Mouse (Mus musculus) limb, embryonic 13.5 days (tissue): ENCODE data around the gene Gm20388. TPM values are rescaled to one million over a fixed set of nuclear protein-coding genes. Genes with fewer than 3 reads are reported as not detected.

Experiments used
- ATAC-seq: fragments of 200-750 bp; cut with Nextera tagmentation; 2 replicates; pipeline ENCODE4 v1.8.0; 2017; ENCODE audit warnings: low read depth, moderate number of reproducible peaks, moderate TSS enrichment; ENCODE audit not compliant: low FRiP score
- H3K27ac ChIP-seq: fragments of 300-500 bp; sonication (generic); 2 replicates; pipeline ENCODE4 v1.5.1; 2015; ENCODE audit warnings: inconsistent platforms, mild to moderate bottlenecking, moderate library complexity
- H3K27me3 ChIP-seq: fragments of 300-500 bp; sonication (generic); 2 replicates; pipeline ENCODE4 v1.6.1; 2015; ENCODE audit warnings: mild to moderate bottlenecking, inconsistent platforms
- H3K36me3 ChIP-seq: fragments of 300-500 bp; sonication (generic); 2 replicates; pipeline ENCODE4 v1.6.1; 2015; ENCODE audit warnings: inconsistent platforms, mild to moderate bottlenecking, moderate library complexity
- H3K4me1 ChIP-seq: fragments of 300-500 bp; sonication (generic); 2 replicates; pipeline ENCODE4 v1.6.1; 2015; ENCODE audit warnings: inconsistent platforms
- H3K4me2 ChIP-seq: fragments of 300-500 bp; sonication (generic); replicated peaks from 2 replicates; pipeline ENCODE4 v1.6.1; 2015; ENCODE audit warnings: inconsistent platforms, mild to moderate bottlenecking, moderate library complexity
- H3K4me3 ChIP-seq: fragments of 300-500 bp; sonication (generic); 2 replicates; pipeline ENCODE4 v1.5.1; 2015; ENCODE audit warnings: moderate library complexity, mild to moderate bottlenecking, inconsistent platforms
- H3K9ac ChIP-seq: fragments of 300-500 bp; sonication (generic); 2 replicates; pipeline ENCODE4 v1.6.1; 2015; ENCODE audit warnings: mild to moderate bottlenecking, inconsistent platforms
- H3K9me3 ChIP-seq: fragments of 300-500 bp; sonication (generic); 2 replicates; pipeline ENCODE4 v1.6.1; 2016; ENCODE audit warnings: inconsistent platforms
- WGBS: fragments of 180-500 bp; shearing (Covaris S2); methylation state at CpG from one replicate; pipeline ENCODE4 v1.1.7; 2015; 5-methylcytosine and 5-hydroxymethylcytosine counted together
- polyA plus RNA-seq: library from polyadenylated mRNA; unstranded; fragments of >200 nt; fragmentation: Nextera tagmentation; extraction: Ambion mirVana; gene quantifications from 2 replicates; pipeline ENCODE4 v1.2.1, GENCODE M21; 2015

Gene Gm20388
- polyA plus RNA-seq, 1 experiment from 2014 or later: 7.1 TPM

- peaks cover 23% of the 10 kb centered on the region for H3K27me3 ChIP-seq
- no peaks in the 10 kb centered on the region for H3K9me3 ChIP-seq
- peak overlapping the region; percentile 44 for H3K4me2 ChIP-seq
- 10% methylated on average over 17 of the region's 17 CpGs for WGBS
- peak overlapping the region; percentile 43; the same call in 1 of the 2 replicates for H3K9ac ChIP-seq
- no peaks in the 10 kb centered on the region for H3K36me3 ChIP-seq
- no peak overlapping the region for H3K27ac ChIP-seq
- H3K4me3 ChIP-seq: 0 out of 2 replicates have a peak overlapping the region, but pooled peaks have one; percentile 10
- no peak for ATAC-seq
- peaks cover 41% of the 10 kb centered on the region for H3K4me1 ChIP-seq
Measured at GRCm38 (mm10) chr8:120449608-120450031, 539.0 kb downstream of the Gm20388 start.

DNA sequence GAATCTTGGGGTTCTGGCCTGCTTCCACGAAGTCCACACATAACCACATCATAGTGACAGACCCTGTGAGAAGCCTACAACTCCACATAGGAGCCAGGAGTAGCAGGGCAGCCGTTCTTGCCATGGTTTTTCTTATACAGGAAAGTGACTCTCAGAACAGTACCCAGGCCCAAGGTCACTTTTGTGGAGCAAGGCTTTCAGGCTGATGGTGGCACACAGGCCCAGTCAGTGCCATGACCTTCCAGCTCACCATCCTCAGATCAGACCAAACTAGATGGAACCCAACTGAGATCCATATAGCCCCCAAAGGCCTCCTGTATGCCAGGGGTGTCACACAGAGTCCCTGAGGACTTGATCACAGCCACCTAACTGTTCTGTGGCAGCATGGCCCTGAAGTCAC is 541.5 kb downstream of the Gm20388 start:
- Histone ChIP-seq H3K4me2 (no peak overlapping the region), H3K27me3 (peaks cover 23% of the 10 kb centered on the region), H3K27ac (no peak overlapping the region), H3K4me3 (no peak overlapping the region), H3K4me1 (peaks cover 62% of the 10 kb centered on the region), H3K9ac (no peak overlapping the region), H3K36me3 (no peaks in the 10 kb centered on the region), H3K9me3 (no peaks in the 10 kb centered on the region)
- 86% methylated on average over 2 of the region's 2 CpGs for whole genome bisulfite sequencing
- no peak for ATAC-seq

DNA sequence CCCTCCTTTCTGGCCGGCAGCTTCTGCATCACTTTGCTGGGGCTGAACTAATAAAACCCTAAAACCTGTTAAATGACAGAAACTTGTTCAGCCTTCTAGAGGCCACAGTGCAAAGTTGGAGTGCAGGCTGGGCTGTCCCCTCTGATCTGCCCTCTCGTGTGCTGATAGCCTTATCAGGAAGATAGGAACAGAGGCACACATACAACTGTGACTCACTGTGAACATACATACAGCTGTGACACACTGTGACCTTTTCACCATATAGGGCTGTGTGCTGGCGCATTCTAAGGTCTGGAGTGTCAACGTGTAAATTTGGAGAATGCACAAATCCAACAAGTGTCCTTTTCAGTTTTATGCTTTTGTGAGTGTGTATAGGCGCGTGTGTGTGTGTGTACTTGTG is 543.8 kb downstream of the Gm20388 start:
- H3K9ac ChIP-seq: no peak overlapping the region
- no peaks in the 10 kb centered on the region for H3K9me3 ChIP-seq
- H3K27ac ChIP-seq: no peak overlapping the region
- H3K4me2 ChIP-seq: no peak overlapping the region
- H3K4me3 ChIP-seq: no peak overlapping the region
- ATAC-seq: no peak
- WGBS: 68% methylated on average over 6 of the region's 6 CpGs
- H3K27me3 ChIP-seq: peaks cover 20% of the 10 kb centered on the region
- H3K4me1 ChIP-seq: peaks cover 64% of the 10 kb centered on the region
- H3K36me3 ChIP-seq: no peaks in the 10 kb centered on the region

DNA sequence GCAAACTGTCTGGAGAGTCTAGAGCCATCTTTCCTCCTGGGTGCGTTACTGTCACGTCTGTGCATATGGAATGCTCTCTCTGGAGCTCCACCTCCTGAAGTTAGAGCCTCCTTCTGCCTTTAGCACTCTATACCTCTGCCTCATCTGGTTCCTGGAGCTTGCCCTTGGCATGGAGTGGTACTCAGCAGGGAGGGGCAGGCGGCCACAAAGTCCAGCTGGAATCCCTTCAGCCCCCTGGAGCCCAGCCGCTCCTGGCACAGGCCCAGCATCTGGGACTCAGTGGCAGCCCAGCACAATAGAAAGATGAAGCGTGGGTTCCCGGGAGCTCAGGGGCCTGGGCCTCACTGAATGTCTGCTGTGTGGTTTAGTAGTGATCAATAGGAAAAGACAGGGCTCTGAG is 549.7 kb downstream of the Gm20388 start:
- H3K9me3 ChIP-seq: no peaks in the 10 kb centered on the region

DNA sequence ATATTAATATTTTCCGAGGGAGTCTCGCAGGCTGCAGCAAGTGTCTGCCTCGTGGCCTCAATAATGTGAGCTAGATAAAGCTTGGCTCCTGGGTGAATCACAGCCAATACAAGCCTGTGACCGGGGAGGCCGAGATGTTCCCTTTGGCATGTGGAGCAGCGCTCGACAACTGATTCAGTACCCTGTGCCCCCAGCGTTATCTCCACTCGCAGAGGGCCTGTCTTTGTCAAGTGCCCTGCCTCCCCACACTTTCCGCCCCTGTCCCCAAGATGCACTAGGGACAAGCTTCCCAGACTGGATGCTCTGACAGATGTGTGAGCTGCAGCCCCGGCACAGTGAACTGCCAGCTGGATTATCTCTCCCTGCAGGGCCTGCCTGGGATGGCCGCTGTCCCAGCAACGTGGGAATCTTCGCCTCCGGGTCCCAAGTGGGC is 551.5 kb downstream of the Gm20388 start:
- no peak overlapping the region for H3K9ac ChIP-seq
- ATAC-seq: no peak
- 60% methylated on average over 15 of the region's 15 CpGs for WGBS
- no peak overlapping the region for H3K4me3 ChIP-seq
- no peaks in the 10 kb centered on the region for H3K9me3 ChIP-seq
- H3K27ac ChIP-seq: no peak overlapping the region
- H3K4me2 ChIP-seq: no peak overlapping the region
- H3K4me1 ChIP-seq: peaks cover 71% of the 10 kb centered on the region
- peaks cover 19% of the 10 kb centered on the region for H3K27me3 ChIP-seq
- H3K36me3 ChIP-seq: no peaks in the 10 kb centered on the region

More for the DNA sequence above, 549.7 kb downstream of the Gm20388 start:
- Histone ChIP-seq H3K4me1 (peaks cover 70% of the 10 kb centered on the region), H3K4me2 (no peak overlapping the region), H3K9ac (no peak overlapping the region), H3K27me3 (peaks cover 10% of the 10 kb centered on the region; the same call in 1 of the 2 replicates), H3K27ac (no peak overlapping the region), H3K36me3 (no peaks in the 10 kb centered on the region), H3K4me3 (no peak overlapping the region)
- no peak for ATAC-seq
- WGBS: 52% methylated on average over 6 of the region's 6 CpGs

DNA sequence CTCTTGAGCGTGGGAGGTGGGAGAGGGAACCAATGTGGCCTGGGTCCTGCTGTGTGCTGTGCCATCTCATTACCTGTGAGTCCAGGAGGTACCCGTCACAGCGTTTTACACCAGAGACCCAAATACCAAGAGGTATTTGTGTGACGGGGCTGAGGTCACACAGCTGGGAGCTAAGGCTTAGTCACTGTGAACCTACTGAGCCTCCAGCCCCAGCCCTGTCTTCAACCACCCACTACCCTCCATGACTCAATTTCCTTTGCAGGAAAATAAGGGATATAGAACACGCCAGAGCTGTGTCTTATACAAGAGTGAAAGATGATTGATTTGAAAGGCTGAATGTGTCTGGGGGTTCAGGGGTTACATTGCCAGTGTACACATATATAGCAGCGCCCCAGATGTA is 552.0 kb downstream of the Gm20388 start:
- Histone ChIP-seq H3K9me3 (no peaks in the 10 kb centered on the region), H3K4me1 (peaks cover 72% of the 10 kb centered on the region)
- no peak for ATAC-seq

DNA sequence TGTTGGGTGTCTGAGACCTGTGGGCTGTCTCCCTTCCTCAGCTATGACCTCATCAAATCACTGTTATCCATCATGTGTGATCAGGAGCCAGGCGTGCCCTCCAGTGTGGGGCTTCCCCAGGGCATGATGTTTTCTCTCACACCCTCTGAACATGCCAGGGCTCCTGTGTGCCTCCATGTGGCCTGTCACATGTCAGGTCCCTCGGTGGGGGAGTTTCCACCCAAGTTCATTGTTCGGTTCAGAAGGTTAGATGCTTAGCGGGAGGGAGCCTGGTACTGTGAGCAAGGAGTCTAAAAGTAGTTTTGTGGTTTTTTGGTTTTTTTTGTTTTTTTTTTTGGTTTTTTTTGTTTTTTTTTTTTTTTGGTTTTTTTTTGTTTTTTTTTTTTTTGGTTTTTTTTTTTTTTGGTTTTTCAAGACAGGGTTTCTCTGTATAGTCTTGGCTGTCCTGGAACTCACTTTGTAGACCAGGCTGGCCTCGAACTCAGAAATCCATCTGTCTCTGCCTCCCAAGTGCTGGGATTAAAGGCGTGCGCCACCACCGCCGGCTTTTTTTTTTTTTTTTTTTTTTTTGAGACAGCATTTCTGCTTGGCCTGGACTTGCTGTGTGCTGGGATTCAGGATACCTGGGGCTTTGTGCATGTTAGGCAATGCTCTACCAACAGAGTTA is 553.4 kb downstream of the Gm20388 start:
- H3K27ac ChIP-seq: no peak overlapping the region
- WGBS: 93% methylated on average over 9 of the region's 9 CpGs
- H3K27me3 ChIP-seq: peaks cover 32% of the 10 kb centered on the region
- H3K4me1 ChIP-seq: peaks cover 59% of the 10 kb centered on the region
- no peak overlapping the region for H3K4me2 ChIP-seq
- no peaks in the 10 kb centered on the region for H3K36me3 ChIP-seq
- no peak overlapping the region for H3K9ac ChIP-seq
- ATAC-seq: no peak
- H3K4me3 ChIP-seq: no peak overlapping the region
- no peaks in the 10 kb centered on the region for H3K9me3 ChIP-seq

More for the DNA sequence above, 552.0 kb downstream of the Gm20388 start:
- Histone ChIP-seq H3K36me3 (no peaks in the 10 kb centered on the region), H3K27ac (no peak overlapping the region), H3K4me3 (no peak overlapping the region), H3K4me2 (no peak overlapping the region), H3K9ac (no peak overlapping the region), H3K27me3 (peaks cover 24% of the 10 kb centered on the region)
- 75% methylated on average over 6 of the region's 6 CpGs for WGBS

GRCm38 (mm10) chr8:120464585-120464937 is 553.9 kb downstream of the Gm20388 start:
- no peak for ATAC-seq
- WGBS: 65% methylated on average over 4 of the region's 4 CpGs
- Histone ChIP-seq H3K36me3 (no peaks in the 10 kb centered on the region), H3K4me3 (no peak overlapping the region), H3K27me3 (peaks cover 31% of the 10 kb centered on the region), H3K27ac (no peak overlapping the region), H3K4me1 (peaks cover 54% of the 10 kb centered on the region), H3K9ac (no peak overlapping the region), H3K9me3 (no peaks in the 10 kb centered on the region), H3K4me2 (no peak overlapping the region)

- Histone ChIP-seq H3K9me3 (no peaks in the 10 kb centered on the region), H3K9ac (no peak overlapping the region), H3K4me1 (peaks cover 51% of the 10 kb centered on the region), H3K36me3 (no peaks in the 10 kb centered on the region), H3K27me3 (peaks cover 33% of the 10 kb centered on the region), H3K4me2 (peak overlapping the region; percentile 30), H3K27ac (0 out of 2 replicates have a peak overlapping the region, but pooled peaks have one; percentile 28), H3K4me3 (no peak overlapping the region)
- WGBS: 12% methylated on average over 8 of the region's 8 CpGs
- peak; percentile 76 for ATAC-seq
Measured at GRCm38 (mm10) chr8:120465710-120466109, 555.1 kb downstream of the Gm20388 start.

DNA sequence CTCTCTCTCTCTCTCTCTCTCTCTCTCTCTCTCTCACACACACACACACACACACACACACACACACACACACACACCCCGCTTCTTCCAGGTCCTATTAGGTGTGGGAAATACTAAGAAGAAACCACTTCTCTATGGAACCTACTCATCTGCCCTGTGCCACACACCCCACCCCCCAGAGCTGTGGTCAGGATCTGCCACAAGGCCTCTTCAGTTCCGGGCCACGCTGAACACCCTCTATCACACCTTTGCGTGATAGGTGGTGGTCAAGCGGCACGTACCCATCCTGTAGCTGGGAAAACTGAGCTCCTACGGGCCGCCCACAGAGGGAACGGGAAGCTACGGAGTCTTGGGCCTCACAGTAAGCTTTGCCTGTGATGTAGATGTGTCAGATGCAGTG is 555.6 kb downstream of the Gm20388 start:
- Histone ChIP-seq H3K9ac (no peak overlapping the region), H3K27ac (no peak overlapping the region), H3K9me3 (no peaks in the 10 kb centered on the region), H3K4me3 (no peak overlapping the region), H3K27me3 (peaks cover 28% of the 10 kb centered on the region), H3K36me3 (no peaks in the 10 kb centered on the region), H3K4me2 (0 out of 2 replicates have a peak overlapping the region, but pooled peaks have one; percentile 19), H3K4me1 (peaks cover 53% of the 10 kb centered on the region)
- WGBS: 60% methylated on average over 10 of the region's 10 CpGs
- ATAC-seq: no peak

DNA sequence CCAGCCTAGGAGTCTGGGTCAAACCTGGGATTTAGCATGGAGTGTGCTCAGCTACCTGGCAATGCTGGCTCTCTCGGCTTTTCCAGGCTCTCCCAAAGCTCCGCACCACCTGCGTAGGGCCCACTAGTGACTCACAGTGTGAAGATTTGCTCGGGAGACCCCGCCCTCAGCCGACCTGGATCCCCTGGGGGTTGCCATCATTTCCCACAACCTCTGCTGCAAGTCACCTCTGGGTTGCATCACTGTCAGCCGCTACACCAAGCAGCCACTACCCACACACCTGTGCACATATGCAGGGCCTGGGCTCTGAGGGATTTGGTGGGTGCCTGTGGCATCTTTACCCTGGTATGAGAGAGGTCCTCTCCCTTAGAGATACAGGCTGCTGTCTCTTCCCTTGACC is 557.0 kb downstream of the Gm20388 start:
- H3K9me3 ChIP-seq: no peaks in the 10 kb centered on the region
- peaks cover 31% of the 10 kb centered on the region for H3K27me3 ChIP-seq
- no peaks in the 10 kb centered on the region for H3K36me3 ChIP-seq
- WGBS: 82% methylated on average over 7 of the region's 7 CpGs
- no peak for ATAC-seq
- H3K4me1 ChIP-seq: peaks cover 58% of the 10 kb centered on the region
- H3K9ac ChIP-seq: no peak overlapping the region
- H3K4me3 ChIP-seq: no peak overlapping the region
- no peak overlapping the region for H3K4me2 ChIP-seq
- no peak overlapping the region for H3K27ac ChIP-seq

DNA sequence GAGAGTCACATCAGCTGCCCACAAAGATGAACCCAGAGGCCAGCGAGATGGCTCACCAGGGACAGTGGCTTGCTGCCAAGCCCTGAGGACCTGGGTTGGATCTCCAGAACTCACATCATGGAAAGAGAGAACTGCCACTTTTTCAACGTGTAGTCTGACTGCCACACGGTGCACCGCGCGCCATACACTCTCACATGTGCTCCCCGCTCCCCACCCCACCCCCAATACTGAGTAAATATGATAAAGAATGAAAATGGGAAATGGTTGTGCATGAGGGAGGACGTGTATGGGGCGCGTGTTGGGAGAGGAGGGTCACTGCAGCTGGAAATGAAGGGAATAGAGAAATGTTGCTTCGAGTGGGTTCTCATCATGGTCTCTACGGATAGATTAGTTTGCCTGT is 559.5 kb downstream of the Gm20388 start:
- Histone ChIP-seq H3K9me3 (no peaks in the 10 kb centered on the region), H3K9ac (no peak overlapping the region), H3K27ac (no peak overlapping the region), H3K4me2 (no peak overlapping the region), H3K27me3 (peaks cover 35% of the 10 kb centered on the region), H3K4me3 (no peak overlapping the region), H3K36me3 (no peaks in the 10 kb centered on the region), H3K4me1 (peaks cover 56% of the 10 kb centered on the region)
- 92% methylated on average over 12 of the region's 12 CpGs for WGBS
- no peak for ATAC-seq

DNA sequence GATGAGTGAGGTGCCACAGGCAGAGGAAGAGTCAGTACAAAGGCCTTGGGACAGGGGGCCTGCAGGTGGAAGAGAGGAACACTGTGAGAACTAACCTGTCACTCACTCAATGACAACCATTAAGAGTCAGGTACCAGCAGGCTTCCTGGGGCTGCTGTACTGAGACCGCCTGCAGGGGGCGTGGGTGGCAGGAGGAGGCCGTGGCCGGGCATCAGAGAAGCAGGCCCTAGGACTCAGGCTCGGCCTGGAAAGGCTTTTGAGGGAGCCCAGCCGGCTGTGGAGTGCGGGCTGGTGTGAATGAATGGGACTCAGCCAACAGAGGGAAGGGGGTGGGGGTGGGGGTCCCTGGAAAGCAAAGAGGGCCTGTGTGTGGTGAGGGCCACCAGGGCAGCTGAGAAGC is 560.5 kb downstream of the Gm20388 start:
- no peak overlapping the region for H3K4me2 ChIP-seq
- 7% methylated on average over 7 of the region's 7 CpGs for WGBS
- peaks cover 40% of the 10 kb centered on the region for H3K27me3 ChIP-seq
- H3K9me3 ChIP-seq: no peaks in the 10 kb centered on the region
- H3K4me3 ChIP-seq: no peak overlapping the region
- peak overlapping the region; percentile 7; the same call in 1 of the 2 replicates for H3K27ac ChIP-seq
- H3K36me3 ChIP-seq: no peaks in the 10 kb centered on the region
- peak; percentile 26; the same call in 1 of the 2 replicates for ATAC-seq
- H3K9ac ChIP-seq: no peak overlapping the region
- peaks cover 54% of the 10 kb centered on the region for H3K4me1 ChIP-seq
